Mouse (Mus musculus): ENCODE results near the gene Gm20605. TPM values are rescaled to one million over a fixed set of nuclear protein-coding genes. Genes with fewer than 3 reads are reported as not detected.

The Gm20605 gene
- polyA plus RNA-seq, 1 experiment, result 12.2 TPM

- Histone ChIP-seq H3K27ac (ENCODE audit: insufficient read depth, low read depth, low read length) (peak overlapping the region; percentile 16; the same call in 1 of the 2 replicates), H3K36me3 (ENCODE audit: control insufficient read depth, insufficient read depth, low read length) (no peaks in the 10 kb centered on the region), H3K4me3 (ENCODE audit: insufficient read depth, low read depth, low read length) (peak overlapping the region; percentile 18; the same call in 1 of the 2 replicates), H3K27me3 (replicated peaks; ENCODE audit: control insufficient read depth, insufficient read depth, low read length) (no peaks in the 10 kb centered on the region), H3K4me1 (ENCODE audit: control insufficient read depth, insufficient read depth, low read length) (peaks cover 5% of the 10 kb centered on the region; the same call in 1 of the 2 replicates)
- WGBS, result 53% methylated on average over 29 of the region's 30 CpGs
- DNase-seq, result no peak
- TF ChIP-seq POLR2A (IDR thresholded peaks at IDR 0.05; ENCODE audit: low read depth, low read length), result no peak
- TF ChIP-seq CTCF (conservative IDR thresholded peaks at IDR 0.05; ENCODE audit: insufficient read depth, insufficient read length, low read depth, low read length), result no peak
Observed at GRCm38 (mm10) chr5:137596601-137597261, 32.2 kb upstream of the Gm20605 start.

DNA sequence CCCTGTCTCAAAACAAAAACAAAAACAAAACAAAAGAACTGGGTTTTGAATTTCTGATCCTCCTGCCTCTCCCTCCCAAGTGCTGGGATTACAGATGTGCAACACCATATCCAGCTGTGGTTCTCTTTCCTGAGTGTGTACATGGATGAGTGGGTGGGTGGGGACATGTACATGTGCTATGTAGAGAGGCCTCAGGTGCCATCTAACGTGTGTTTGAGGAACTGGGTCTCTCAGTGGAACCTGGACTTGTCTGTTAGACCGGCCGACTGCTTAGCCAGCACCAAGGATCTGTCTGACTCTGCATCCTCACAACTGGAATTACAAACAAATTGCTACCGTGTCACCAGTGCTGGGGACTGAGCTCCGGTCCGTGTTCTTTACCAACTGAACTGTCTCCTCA lies 31.4 kb upstream of the Gm20605 start:
- Histone ChIP-seq H3K4me3 (ENCODE audit: insufficient read depth, low read depth, low read length) (no peak overlapping the region), H3K36me3 (ENCODE audit: control insufficient read depth, insufficient read depth, low read length) (no peaks in the 10 kb centered on the region), H3K27ac (ENCODE audit: insufficient read depth, low read depth, low read length) (no peak overlapping the region), H3K27me3 (replicated peaks; ENCODE audit: control insufficient read depth, insufficient read depth, low read length) (no peaks in the 10 kb centered on the region), H3K4me1 (ENCODE audit: control insufficient read depth, insufficient read depth, low read length) (peaks cover 9% of the 10 kb centered on the region; the same call in 1 of the 2 replicates)
- TF ChIP-seq POLR2A (IDR thresholded peaks at IDR 0.05; ENCODE audit: low read depth, low read length) (no peak), CTCF (conservative IDR thresholded peaks at IDR 0.05; ENCODE audit: insufficient read depth, insufficient read length, low read depth, low read length) (no peak)
- DNase-seq, result no peak
- 91% methylated on average over 6 of the region's 6 CpGs for WGBS

GRCm38 (mm10) chr5:137598100-137598826 lies 30.7 kb upstream of the Gm20605 start:
- whole genome bisulfite sequencing, result 76% methylated on average over 2 of the region's 2 CpGs
- Histone ChIP-seq H3K4me3 (ENCODE audit: insufficient read depth, low read depth, low read length) (no peak overlapping the region), H3K36me3 (ENCODE audit: control insufficient read depth, insufficient read depth, low read length) (no peaks in the 10 kb centered on the region), H3K27ac (ENCODE audit: insufficient read depth, low read depth, low read length) (no peak overlapping the region), H3K4me1 (ENCODE audit: control insufficient read depth, insufficient read depth, low read length) (peaks cover 11% of the 10 kb centered on the region; the same call in 1 of the 2 replicates), H3K27me3 (replicated peaks; ENCODE audit: control insufficient read depth, insufficient read depth, low read length) (no peaks in the 10 kb centered on the region)
- TF ChIP-seq CTCF (conservative IDR thresholded peaks at IDR 0.05; ENCODE audit: insufficient read depth, insufficient read length, low read depth, low read length) (no peak), POLR2A (IDR thresholded peaks at IDR 0.05; ENCODE audit: low read depth, low read length) (no peak)
- DNase-seq, result no peak

DNA sequence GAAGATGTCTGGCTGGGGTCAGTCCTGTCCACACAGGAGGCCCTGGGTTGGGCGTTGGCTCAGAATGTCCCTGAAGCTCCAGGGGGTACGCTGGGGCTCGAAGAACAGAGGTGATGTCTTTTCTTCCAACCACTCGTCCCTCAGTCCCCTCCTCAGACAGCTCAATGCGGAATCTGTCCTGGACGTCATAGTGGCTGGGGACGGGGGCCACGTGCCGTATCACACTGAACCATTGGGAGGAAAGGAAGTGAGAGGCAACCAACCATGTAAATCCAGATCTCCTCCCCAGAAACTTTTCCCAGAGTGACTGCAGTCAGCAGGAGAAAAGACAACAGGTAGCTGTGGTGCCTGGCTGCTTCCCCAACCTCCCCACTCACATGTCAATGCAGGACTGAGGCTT lies 29.4 kb upstream of the Gm20605 start:
- H3K4me3 ChIP-seq (ENCODE audit: insufficient read depth, low read depth, low read length), result peak overlapping the region; percentile 72
- no peak for TF ChIP-seq CTCF (conservative IDR thresholded peaks at IDR 0.05; ENCODE audit: insufficient read depth, insufficient read length, low read depth, low read length)
- no peak for TF ChIP-seq POLR2A (IDR thresholded peaks at IDR 0.05; ENCODE audit: low read depth, low read length)
- no peak for DNase-seq
- WGBS, result 23% methylated on average over 9 of the region's 9 CpGs
- H3K36me3 ChIP-seq (ENCODE audit: control insufficient read depth, insufficient read depth, low read length), result no peaks in the 10 kb centered on the region
- no peaks in the 10 kb centered on the region for H3K27me3 ChIP-seq (replicated peaks; ENCODE audit: control insufficient read depth, insufficient read depth, low read length)
- peaks cover 11% of the 10 kb centered on the region; the same call in 1 of the 2 replicates for H3K4me1 ChIP-seq (ENCODE audit: control insufficient read depth, insufficient read depth, low read length)
- H3K27ac ChIP-seq (ENCODE audit: insufficient read depth, low read depth, low read length), result no peak overlapping the region

DNA sequence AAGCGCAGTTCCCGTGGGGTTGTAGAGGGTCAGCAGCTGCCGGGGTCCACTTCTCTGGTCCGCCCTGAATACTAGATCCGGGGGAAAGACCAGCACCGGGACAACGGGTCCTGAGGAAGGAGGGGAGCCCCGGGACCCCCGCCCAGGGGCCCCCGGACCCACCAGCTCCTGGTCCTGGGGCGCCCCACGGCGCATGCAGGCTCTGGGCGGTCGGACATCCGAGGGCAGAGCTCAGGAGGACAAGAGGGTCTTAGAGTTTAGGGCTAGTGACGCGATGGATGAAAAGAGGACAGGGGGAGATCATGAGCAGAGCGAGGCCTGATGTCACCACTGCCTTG lies 28.7 kb upstream of the Gm20605 start:
- Histone ChIP-seq H3K27ac (ENCODE audit: insufficient read depth, low read depth, low read length) (peak overlapping the region; percentile 51; the same call in 1 of the 2 replicates), H3K27me3 (replicated peaks; ENCODE audit: control insufficient read depth, insufficient read depth, low read length) (no peaks in the 10 kb centered on the region), H3K4me1 (ENCODE audit: control insufficient read depth, insufficient read depth, low read length) (peaks cover 11% of the 10 kb centered on the region; the same call in 1 of the 2 replicates), H3K36me3 (ENCODE audit: control insufficient read depth, insufficient read depth, low read length) (no peaks in the 10 kb centered on the region), H3K4me3 (ENCODE audit: insufficient read depth, low read depth, low read length) (peak overlapping the region; percentile 72)
- TF ChIP-seq CTCF (conservative IDR thresholded peaks at IDR 0.05; ENCODE audit: insufficient read depth, insufficient read length, low read depth, low read length) (no peak), POLR2A (IDR thresholded peaks at IDR 0.05; ENCODE audit: low read depth, low read length) (no peak)
- 1% methylated on average over 18 of the region's 19 CpGs for WGBS
- DNase-seq, result no peak

- WGBS, result under 1% methylated on average over 41 of the region's 41 CpGs
- Histone ChIP-seq H3K4me1 (ENCODE audit: control insufficient read depth, insufficient read depth, low read length) (peaks cover 11% of the 10 kb centered on the region; the same call in 1 of the 2 replicates), H3K27me3 (replicated peaks; ENCODE audit: control insufficient read depth, insufficient read depth, low read length) (no peaks in the 10 kb centered on the region), H3K4me3 (ENCODE audit: insufficient read depth, low read depth, low read length) (peak within 1 kb of the TSS; percentile 78), H3K27ac (ENCODE audit: insufficient read depth, low read depth, low read length) (peak within 1 kb of the TSS; percentile 99), H3K36me3 (ENCODE audit: control insufficient read depth, insufficient read depth, low read length) (no peaks in the 10 kb centered on the region)
- peak; percentile 99 for DNase-seq
- no peak for TF ChIP-seq CTCF (conservative IDR thresholded peaks at IDR 0.05; ENCODE audit: insufficient read depth, insufficient read length, low read depth, low read length)
- no peak for TF ChIP-seq POLR2A (IDR thresholded peaks at IDR 0.05; ENCODE audit: low read depth, low read length)
Observed at GRCm38 (mm10) chr5:137600619-137601364, 28.2 kb upstream of the Gm20605 start, which contains the start of gene Mospd3. TSS of gene Mospd3 (minus strand) at chr5:137601058.
